Mouse (Mus musculus) lung, postnatal 25 days (tissue): ENCODE results near the gene Vmn2r44.
"Not testable (repeated sequence)": the region's sequence is repeated elsewhere in the genome, so short reads cannot be mapped to it uniquely, and the experiment has no call there.

Source experiments
- DNase-seq: peaks from one replicate; pipeline ENCODE4 v3.0.0; 2022; ENCODE audit warnings: low spot score

Gene Vmn2r44

DNA sequence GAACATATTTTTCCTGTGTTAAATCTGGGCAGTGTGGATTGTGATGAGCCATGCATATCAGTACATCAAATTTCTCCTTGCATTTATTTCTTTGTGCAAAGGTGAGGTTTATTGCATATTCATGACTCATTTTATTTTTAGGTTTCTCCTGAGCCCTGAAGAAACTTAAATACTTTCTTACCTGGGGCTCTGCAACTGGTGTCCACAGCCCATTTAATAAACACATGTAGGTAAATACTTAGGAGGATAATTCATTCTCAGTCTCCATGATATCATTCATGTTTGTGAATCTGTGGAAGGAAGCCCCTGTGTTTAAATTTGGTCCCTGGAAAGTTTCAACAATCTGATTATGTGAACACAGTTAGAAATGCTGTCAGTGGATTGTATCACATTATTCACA, at the start of gene Vmn2r44:
Gene Vmn2r44 (minus strand): TSS at position 101 of the 400 bp plus-strand sequence.
- DNase-seq = not testable (repeated sequence)

DNA sequence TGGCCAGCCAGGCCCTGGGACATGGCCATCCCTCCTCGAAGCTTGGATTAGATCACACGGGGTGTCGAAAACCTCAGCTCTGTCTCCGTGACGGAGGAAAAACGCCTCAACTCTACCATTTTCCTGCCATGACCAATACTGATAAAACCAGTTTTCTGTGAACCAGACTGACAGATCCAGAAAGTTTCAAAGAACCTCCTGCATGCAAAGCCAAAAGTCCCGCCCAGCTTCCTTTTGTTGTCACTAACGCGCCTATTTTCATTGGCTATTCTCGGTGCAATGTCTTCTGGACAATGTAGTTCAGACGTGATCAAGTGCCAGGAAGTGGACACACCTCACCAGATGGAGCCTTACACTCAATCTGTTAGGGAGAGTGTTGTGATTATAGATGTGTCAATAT, 25.3 kb downstream of the Vmn2r44 start:
- not testable (repeated sequence) for DNase-seq
